In the genomic region with DNA sequence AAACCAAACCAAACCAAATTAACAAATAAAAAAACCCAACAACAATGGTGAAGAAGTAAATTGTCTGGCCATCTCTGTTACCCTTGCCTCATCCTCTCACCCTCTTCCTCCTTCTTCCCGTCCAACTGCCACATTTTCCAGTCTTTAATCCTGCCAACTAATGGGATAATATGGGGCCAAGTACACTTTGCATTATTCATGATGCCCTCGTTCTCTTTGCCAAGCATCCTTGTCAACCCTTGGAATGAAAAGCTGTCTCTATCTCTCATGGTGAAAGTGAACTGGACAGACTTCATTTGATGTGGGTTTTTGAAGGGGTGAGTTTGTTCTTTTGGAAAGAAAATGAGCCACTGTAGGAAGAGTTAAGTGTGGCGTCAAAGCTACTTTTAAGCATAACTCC, we compare ENCODE assay signal across 30 mouse cellular contexts. TPM values are rescaled to one million over a fixed set of nuclear protein-coding genes. Genes with fewer than 3 reads are reported as not detected.
DNase-seq lines count a peak whose midpoint lies in the region; ATAC-seq and TF ChIP-seq lines count a peak whose summit lies in the region.
"Had no signal": no experiment of that assay in that cellular context is flagged by ENCODE, and none has a peak within 500 bp of the region (broad histone marks: within the 10 kb centered on the region; RNA-seq: fewer than 3 reads in every experiment).

No protein-coding gene starts in this region.

- H3K27me3 ChIP-seq in forebrain, embryonic 14.5 days (replicated peaks; ENCODE audit: control insufficient read depth, insufficient read depth, low read length): no peaks in the 10 kb centered on the region
- H3K27me3 ChIP-seq in forebrain, embryonic 13.5 days: no peaks in the 10 kb centered on the region
- no peaks in the 10 kb centered on the region for H3K27me3 ChIP-seq in hindbrain, postnatal 0 days (ENCODE audit: insufficient read depth, low read length)
- no peaks in the 10 kb centered on the region for H3K27me3 ChIP-seq in hindbrain, embryonic 16.5 days (replicated peaks; ENCODE audit: control insufficient read depth, insufficient read depth, low read length)
- no peaks in the 10 kb centered on the region for H3K27me3 ChIP-seq in midbrain, embryonic 13.5 days
- no peaks in the 10 kb centered on the region for H3K27me3 ChIP-seq in midbrain, embryonic 15.5 days (replicated peaks)
- H3K27me3 ChIP-seq: CH12.LX; heart, embryonic 13.5 days; intestine, embryonic 15.5 days; Patski had no signal

- no peak overlapping the region for H3K4me2 ChIP-seq in forebrain, embryonic 14.5 days (ENCODE audit: low read length)
- H3K4me2 ChIP-seq in forebrain, embryonic 13.5 days: no peak overlapping the region
- no peak overlapping the region for H3K4me2 ChIP-seq in hindbrain, postnatal 0 days (ENCODE audit: low read depth, low read length)
- no peak overlapping the region for H3K4me2 ChIP-seq in hindbrain, embryonic 16.5 days (ENCODE audit: low read length)
- no peak overlapping the region for H3K4me2 ChIP-seq in midbrain, embryonic 13.5 days (replicated peaks)
- no peak overlapping the region for H3K4me2 ChIP-seq in midbrain, embryonic 15.5 days
- H3K4me2 ChIP-seq: heart, embryonic 13.5 days; hindbrain, embryonic 14.5 days; intestine, embryonic 15.5 days had no signal

- peaks cover 10% of the 10 kb centered on the region for H3K4me1 ChIP-seq in forebrain, embryonic 14.5 days (ENCODE audit: control insufficient read depth, insufficient read depth, low read length)
- peaks cover 12% of the 10 kb centered on the region for H3K4me1 ChIP-seq in forebrain, embryonic 13.5 days
- peaks cover 15% of the 10 kb centered on the region for H3K4me1 ChIP-seq in hindbrain, postnatal 0 days (ENCODE audit: insufficient read depth, low read length)
- H3K4me1 ChIP-seq in hindbrain, embryonic 16.5 days (ENCODE audit: control insufficient read depth, insufficient read depth, low read depth, low read length): peaks cover 8% of the 10 kb centered on the region
- H3K4me1 ChIP-seq in midbrain, embryonic 13.5 days (replicated peaks): peaks cover 27% of the 10 kb centered on the region
- H3K4me1 ChIP-seq in midbrain, embryonic 15.5 days: peaks cover 14% of the 10 kb centered on the region
- H3K4me1 ChIP-seq: heart, embryonic 10.5 days; heart, embryonic 13.5 days; intestine, embryonic 15.5 days had no signal

- no peak overlapping the region for H3K27ac ChIP-seq in forebrain, embryonic 14.5 days (ENCODE audit: low read depth, low read length)
- H3K27ac ChIP-seq in forebrain, embryonic 13.5 days: no peak overlapping the region
- no peak overlapping the region for H3K27ac ChIP-seq in hindbrain, postnatal 0 days
- H3K27ac ChIP-seq in hindbrain, embryonic 16.5 days (ENCODE audit: low read depth, low read length): no peak overlapping the region
- H3K27ac ChIP-seq in midbrain, embryonic 13.5 days: no peak overlapping the region
- H3K27ac ChIP-seq in midbrain, embryonic 15.5 days: no peak overlapping the region
- H3K27ac ChIP-seq: heart, adult 2 months; heart, embryonic 10.5 days; heart, embryonic 13.5 days; hindbrain, embryonic 14.5 days; intestine, embryonic 15.5 days had no signal

- H3K36me3 ChIP-seq in forebrain, embryonic 14.5 days (ENCODE audit: control insufficient read depth, insufficient read depth, low read length): no peaks in the 10 kb centered on the region
- H3K36me3 ChIP-seq in forebrain, embryonic 13.5 days (ENCODE audit: poor library complexity, severe bottlenecking): no peaks in the 10 kb centered on the region
- H3K36me3 ChIP-seq in hindbrain, postnatal 0 days (ENCODE audit: insufficient read depth, low read length): no peaks in the 10 kb centered on the region
- H3K36me3 ChIP-seq in hindbrain, embryonic 16.5 days (ENCODE audit: control insufficient read depth, insufficient read depth, low read length): no peaks in the 10 kb centered on the region
- no peaks in the 10 kb centered on the region for H3K36me3 ChIP-seq in midbrain, embryonic 13.5 days
- no peaks in the 10 kb centered on the region for H3K36me3 ChIP-seq in midbrain, embryonic 15.5 days (replicated peaks)
- H3K36me3 ChIP-seq: G1E; heart, embryonic 10.5 days; heart, embryonic 13.5 days; intestine, embryonic 15.5 days had no signal

- WGBS in forebrain, embryonic 14.5 days: 20% methylated on average over 3 of the region's 3 CpGs
- 29% methylated on average over 3 of the region's 3 CpGs for WGBS in forebrain, embryonic 13.5 days
- WGBS in hindbrain, postnatal 0 days: 33% methylated on average over 3 of the region's 3 CpGs
- 35% methylated on average over 3 of the region's 3 CpGs for WGBS in hindbrain, embryonic 16.5 days
- 18% methylated on average over 3 of the region's 3 CpGs for WGBS in midbrain, embryonic 13.5 days
- 20% methylated on average over 3 of the region's 3 CpGs for WGBS in midbrain, embryonic 15.5 days

- ATAC-seq in forebrain, embryonic 14.5 days: peak; percentile 16; the same call in 1 of the 2 replicates
- no peak for ATAC-seq in forebrain, embryonic 13.5 days
- no peak for ATAC-seq in hindbrain, postnatal 0 days
- ATAC-seq in hindbrain, embryonic 16.5 days: no peak
- ATAC-seq in midbrain, embryonic 13.5 days: peak; percentile 18; the same call in 1 of the 2 replicates
- no peak for ATAC-seq in midbrain, embryonic 15.5 days (replicated peaks)
- ATAC-seq: intestine, embryonic 15.5 days; Patski had no signal

- H3K4me3 ChIP-seq in forebrain, embryonic 14.5 days (ENCODE audit: low read depth, low read length): no peak overlapping the region
- no peak overlapping the region for H3K4me3 ChIP-seq in forebrain, embryonic 13.5 days
- no peak overlapping the region for H3K4me3 ChIP-seq in hindbrain, postnatal 0 days (ENCODE audit: low read length)
- no peak overlapping the region for H3K4me3 ChIP-seq in hindbrain, embryonic 16.5 days (ENCODE audit: low read length)
- no peak overlapping the region for H3K4me3 ChIP-seq in midbrain, embryonic 13.5 days (replicated peaks)
- H3K4me3 ChIP-seq in midbrain, embryonic 15.5 days: no peak overlapping the region
- H3K4me3 ChIP-seq: heart, adult 2 months; heart, embryonic 10.5 days; heart, embryonic 13.5 days; intestine, embryonic 15.5 days had no signal

- DNase-seq in forebrain, embryonic 14.5 days (ENCODE audit: low spot score): peak; percentile 54
- peak; percentile 51 for DNase-seq in hindbrain, postnatal 0 days (ENCODE audit: low spot score)
- peak; percentile 20 for DNase-seq in retina, postnatal 1 day
- DNase-seq in retina, embryonic 14.5 days (ENCODE audit: low spot score): no peak
- DNase-seq: adrenal gland, postnatal 10 days; adrenal gland, postnatal 36 days; B cell, adult 2 months; cerebellum, adult 11-12 months; cerebellum, adult 8-10 months; gastrocnemius, postnatal 10 days; gastrocnemius, postnatal 36 days; heart, adult 2 months; heart, postnatal 14 days; heart, postnatal 4 days had no signal

- H3K9ac ChIP-seq in forebrain, embryonic 14.5 days (ENCODE audit: low read length): no peak overlapping the region
- H3K9ac ChIP-seq in forebrain, embryonic 13.5 days: no peak overlapping the region
- H3K9ac ChIP-seq in hindbrain, postnatal 0 days (replicated peaks; ENCODE audit: low read length): no peak overlapping the region
- H3K9ac ChIP-seq in hindbrain, embryonic 16.5 days (ENCODE audit: low read depth, low read length): no peak overlapping the region
- no peak overlapping the region for H3K9ac ChIP-seq in midbrain, embryonic 13.5 days (replicated peaks)
- H3K9ac ChIP-seq in midbrain, embryonic 15.5 days: no peak overlapping the region
- H3K9ac ChIP-seq: heart, embryonic 13.5 days; hindbrain, embryonic 14.5 days; intestine, embryonic 15.5 days had no signal

- H3K9me3 ChIP-seq in forebrain, embryonic 14.5 days (replicated peaks; ENCODE audit: control insufficient read depth, low read length): no peaks in the 10 kb centered on the region
- no peaks in the 10 kb centered on the region for H3K9me3 ChIP-seq in forebrain, embryonic 13.5 days (replicated peaks)
- H3K9me3 ChIP-seq in hindbrain, postnatal 0 days (ENCODE audit: low read length): no peaks in the 10 kb centered on the region
- no peaks in the 10 kb centered on the region for H3K9me3 ChIP-seq in hindbrain, embryonic 16.5 days (ENCODE audit: control insufficient read depth, low read length)
- H3K9me3 ChIP-seq in midbrain, embryonic 13.5 days: no peaks in the 10 kb centered on the region
- H3K9me3 ChIP-seq in midbrain, embryonic 15.5 days: no peaks in the 10 kb centered on the region
- H3K9me3 ChIP-seq: G1E; heart, embryonic 10.5 days; heart, embryonic 13.5 days; intestine, embryonic 15.5 days had no signal

- no peak for TF ChIP-seq CTCF in hindbrain, postnatal 0 days (IDR thresholded peaks at IDR 0.05; ENCODE audit: low read depth)

RNA-seq across cellular contexts. Expression of a gene that starts 0.6 kb away (rescaled TPM):
- 0.41 and 0.73 TPM in 2 replicates for polyA plus RNA-seq in forebrain, embryonic 14.5 days (2014; fragmentation: Nextera tagmentation; extraction: Ambion mirVana)
- polyA plus RNA-seq in forebrain, embryonic 13.5 days (2015; fragmentation: Nextera tagmentation; extraction: Ambion mirVana): 0.40 and 0.52 TPM in 2 replicates
- total RNA-seq in hindbrain, postnatal 0 days (2014; rRNA removed): 0.58 and 0.73 TPM in 2 replicates
- polyA plus RNA-seq in hindbrain, postnatal 0 days (2015; fragmentation: Nextera tagmentation; extraction: Ambion mirVana): 0.55 and 0.59 TPM in 2 replicates
- 0.50 and 0.87 TPM in 2 replicates for polyA plus RNA-seq in hindbrain, embryonic 16.5 days (2015; fragmentation: Nextera tagmentation; extraction: Ambion mirVana)
- polyA plus RNA-seq in midbrain, embryonic 13.5 days (2015; fragmentation: Nextera tagmentation; extraction: Ambion mirVana): 0.32 and 0.63 TPM in 2 replicates
- polyA plus RNA-seq in midbrain, embryonic 15.5 days (2015; fragmentation: Nextera tagmentation; extraction: Ambion mirVana): 0.59 and 0.72 TPM in 2 replicates
- total RNA-seq: CH12.LX; gastrocnemius, adult 18-20 months; gastrocnemius, postnatal 10 days; gastrocnemius, postnatal 36 days; heart, adult 2 months; heart, postnatal 14 days; heart, postnatal 4 days had no signal
- polyA plus RNA-seq: embryonic facial prominence, embryonic 14.5 days; G1E; heart, adult 2 months; heart, embryonic 10.5 days; heart, embryonic 16.5 days; Patski had no signal

RNA-seq across cellular contexts. Expression of a gene that starts 31.6 kb away (rescaled TPM):
- 538 and 598 TPM in 2 replicates for polyA plus RNA-seq in forebrain, embryonic 14.5 days (2014; fragmentation: Nextera tagmentation; extraction: Ambion mirVana)
- polyA plus RNA-seq in forebrain, embryonic 13.5 days (2015; fragmentation: Nextera tagmentation; extraction: Ambion mirVana): 467 and 499 TPM in 2 replicates
- 190 and 198 TPM in 2 replicates for total RNA-seq in hindbrain, postnatal 0 days (2014; rRNA removed)
- polyA plus RNA-seq in hindbrain, postnatal 0 days (2015; fragmentation: Nextera tagmentation; extraction: Ambion mirVana): 302 and 317 TPM in 2 replicates
- 428 and 438 TPM in 2 replicates for polyA plus RNA-seq in hindbrain, embryonic 16.5 days (2015; fragmentation: Nextera tagmentation; extraction: Ambion mirVana)
- polyA plus RNA-seq in midbrain, embryonic 13.5 days (2015; fragmentation: Nextera tagmentation; extraction: Ambion mirVana): 569 and 571 TPM in 2 replicates
- 390 and 409 TPM in 2 replicates for polyA plus RNA-seq in midbrain, embryonic 15.5 days (2015; fragmentation: Nextera tagmentation; extraction: Ambion mirVana)
- total RNA-seq: G1E; granulocyte monocyte progenitor cell, adult 5-6 weeks had no signal
- polyA plus RNA-seq: G1E had no signal

RNA-seq across cellular contexts. Expression of a gene that starts 39.0 kb away (rescaled TPM):
- not detected in 2 replicates for polyA plus RNA-seq in forebrain, embryonic 14.5 days (2014; fragmentation: Nextera tagmentation; extraction: Ambion mirVana)
- polyA plus RNA-seq in forebrain, embryonic 13.5 days (2015; fragmentation: Nextera tagmentation; extraction: Ambion mirVana): not detected in 2 replicates
- not detected in 2 replicates for total RNA-seq in hindbrain, postnatal 0 days (2014; rRNA removed)
- polyA plus RNA-seq in hindbrain, postnatal 0 days (2015; fragmentation: Nextera tagmentation; extraction: Ambion mirVana): not detected in 2 replicates
- not detected in 2 replicates for polyA plus RNA-seq in hindbrain, embryonic 16.5 days (2015; fragmentation: Nextera tagmentation; extraction: Ambion mirVana)
- 0.09 TPM in 1 of 2 replicates, not detected in the other for polyA plus RNA-seq in midbrain, embryonic 13.5 days (2015; fragmentation: Nextera tagmentation; extraction: Ambion mirVana)
- 0.10 TPM in 1 of 2 replicates, not detected in the other for polyA plus RNA-seq in midbrain, embryonic 15.5 days (2015; fragmentation: Nextera tagmentation; extraction: Ambion mirVana)
- total RNA-seq: CH12.LX; gastrocnemius, adult 18-20 months; gastrocnemius, postnatal 10 days; gastrocnemius, postnatal 36 days; heart, adult 2 months; heart, postnatal 14 days; heart, postnatal 4 days had no signal
- polyA plus RNA-seq: embryonic facial prominence, embryonic 14.5 days; forebrain, embryonic 11.5 days; G1E; heart, adult 2 months; heart, embryonic 13.5 days; hindbrain, embryonic 14.5 days; Patski had no signal

RNA-seq across cellular contexts. Expression of a gene that starts 49.9 kb away (rescaled TPM):
- polyA plus RNA-seq in forebrain, embryonic 14.5 days (2014; fragmentation: Nextera tagmentation; extraction: Ambion mirVana): 38.4 and 41.2 TPM in 2 replicates
- polyA plus RNA-seq in forebrain, embryonic 13.5 days (2015; fragmentation: Nextera tagmentation; extraction: Ambion mirVana): 44.2 and 50.4 TPM in 2 replicates
- total RNA-seq in hindbrain, postnatal 0 days (2014; rRNA removed): 19.0 and 21.7 TPM in 2 replicates
- polyA plus RNA-seq in hindbrain, postnatal 0 days (2015; fragmentation: Nextera tagmentation; extraction: Ambion mirVana): 34.4 and 36.2 TPM in 2 replicates
- 39.3 and 39.5 TPM in 2 replicates for polyA plus RNA-seq in hindbrain, embryonic 16.5 days (2015; fragmentation: Nextera tagmentation; extraction: Ambion mirVana)
- 52.6 and 58.8 TPM in 2 replicates for polyA plus RNA-seq in midbrain, embryonic 13.5 days (2015; fragmentation: Nextera tagmentation; extraction: Ambion mirVana)
- polyA plus RNA-seq in midbrain, embryonic 15.5 days (2015; fragmentation: Nextera tagmentation; extraction: Ambion mirVana): 42.0 and 43.7 TPM in 2 replicates

Comparison
In these comparisons a context has a peak if more than half of its experiments do, and no peak if none do; other contexts are left out.
1. ATAC-seq: peak in forebrain, embryonic 14.5 days (single experiment) and midbrain, embryonic 13.5 days (single experiment); none in forebrain, embryonic 13.5 days (single experiment), hindbrain, postnatal 0 days (single experiment), hindbrain, embryonic 16.5 days (single experiment) and midbrain, embryonic 15.5 days (single experiment).